Mouse (Mus musculus): ENCODE measurements around the gene Rhod.

DNA sequence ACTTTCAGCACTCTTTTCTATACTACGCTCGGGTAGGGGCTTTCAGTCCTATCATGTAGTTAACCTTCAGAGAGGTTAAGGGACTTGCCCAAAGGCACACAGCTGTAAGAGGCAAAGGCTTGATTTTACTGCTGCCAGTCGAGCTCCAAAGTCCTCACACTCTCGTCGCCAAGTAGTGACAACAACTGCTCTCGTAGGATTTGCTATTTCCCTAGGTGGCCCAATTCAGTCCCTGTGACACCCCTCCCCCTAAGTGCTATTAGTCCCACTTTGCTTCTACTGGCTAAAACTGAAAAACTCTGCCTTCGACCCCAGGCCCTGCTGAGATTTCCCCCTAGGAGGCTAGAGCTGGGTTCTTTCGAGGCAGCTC lies 456 bp downstream of the Rhod start:
- TF ChIP-seq CTCF (IDR thresholded peaks at IDR 0.05; ENCODE audit: low read depth) (no peak), EP300 (optimal IDR thresholded peaks at IDR 0.05) (no peak)

Measured in stomach, postnatal 0 days (tissue).